Comparison of ENCODE assay signal across 8 mouse cellular contexts in the genomic region with DNA sequence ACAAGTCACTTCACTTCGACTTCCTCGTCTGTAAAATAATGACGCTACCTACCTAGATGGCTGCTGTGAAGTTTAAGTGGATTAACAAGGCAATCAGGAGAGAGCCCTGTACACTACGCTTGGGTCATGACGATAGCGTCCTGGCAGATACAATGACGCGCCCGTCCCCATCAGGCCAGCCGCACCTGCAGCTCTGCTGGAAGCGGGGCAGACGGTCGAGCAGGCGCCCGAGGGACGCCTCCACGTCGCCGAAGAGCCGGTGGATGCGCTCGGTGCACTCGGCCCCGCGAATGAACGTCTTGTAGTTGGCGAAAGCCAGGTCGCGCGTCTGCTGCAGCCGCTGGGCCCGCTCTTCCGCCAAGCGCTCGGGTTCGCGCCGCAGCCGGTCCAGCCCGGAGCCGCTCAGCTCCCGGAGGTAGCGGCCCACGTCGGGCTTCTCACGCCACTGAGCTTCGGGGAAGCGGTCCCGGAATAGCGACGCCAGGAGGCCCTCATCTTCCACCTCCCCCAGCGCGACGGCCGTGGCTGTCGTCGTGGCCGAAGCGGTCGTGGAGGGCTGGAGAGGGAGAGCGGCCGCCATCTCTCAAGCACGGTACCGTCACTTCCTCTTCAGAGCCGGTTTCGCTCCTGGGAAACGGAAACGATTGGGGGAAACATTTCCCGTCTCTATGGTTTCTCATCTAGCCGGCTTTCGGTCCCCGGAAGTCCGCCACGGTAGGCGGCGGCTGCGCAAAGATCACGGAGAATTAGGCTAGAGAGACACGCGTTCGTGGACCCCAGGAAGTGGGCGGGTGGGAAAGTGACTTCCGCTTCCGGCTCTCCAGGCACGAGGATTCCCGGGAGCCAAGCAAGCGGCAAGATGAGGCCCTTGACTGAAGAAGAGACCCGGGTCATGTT. TPM values are rescaled to one million over a fixed set of nuclear protein-coding genes. Genes with fewer than 3 reads are reported as not detected.
DNase-seq lines count a peak whose midpoint lies in the region; ATAC-seq lines count a peak whose summit lies in the region.

A gene (minus strand): TSS at position 614 of the 897 bp plus-strand sequence.
A gene (plus strand): TSS at position 802 of the 897 bp plus-strand sequence.

- no peaks in the 10 kb centered on the region for H3K27me3 ChIP-seq in heart, embryonic 14.5 days (ENCODE audit: control insufficient read depth, insufficient read depth, low read length)
- no peaks in the 10 kb centered on the region for H3K27me3 ChIP-seq in liver, embryonic 13.5 days
- H3K27me3 ChIP-seq in stomach, embryonic 16.5 days (ENCODE audit: control insufficient read depth, insufficient read depth, low read length): no peaks in the 10 kb centered on the region

- no peaks in the 10 kb centered on the region for H3K9me3 ChIP-seq in heart, embryonic 14.5 days (ENCODE audit: control insufficient read depth, low read length)
- no peaks in the 10 kb centered on the region for H3K9me3 ChIP-seq in liver, embryonic 13.5 days (replicated peaks)
- no peaks in the 10 kb centered on the region for H3K9me3 ChIP-seq in stomach, embryonic 16.5 days (replicated peaks; ENCODE audit: control insufficient read depth, low read length)

- WGBS in heart, embryonic 14.5 days: under 1% methylated on average over 85 of the region's 88 CpGs
- WGBS in liver, embryonic 13.5 days (ENCODE audit: insufficient replicate concordance): under 1% methylated on average over 88 of the region's 88 CpGs
- under 1% methylated on average over 88 of the region's 88 CpGs for WGBS in stomach, embryonic 16.5 days

- peak within 1 kb of the TSS; percentile 73 to 77 for H3K4me3 ChIP-seq in heart, embryonic 14.5 days (ENCODE audit: control insufficient read depth in 1 of 2, insufficient read depth in 1 of 2, low read depth in 1 of 2, low read length in 2 of 2)
- peak within 1 kb of the TSS; percentile 97 for H3K4me3 ChIP-seq in liver, embryonic 13.5 days (replicated peaks)
- peak within 1 kb of the TSS; percentile 59 for H3K4me3 ChIP-seq in stomach, embryonic 16.5 days (replicated peaks; ENCODE audit: low read length)

- peaks cover 4 to 19% of the 10 kb centered on the region in 2 experiments; a peak in 3 of 4 replicates for H3K4me1 ChIP-seq in heart, embryonic 14.5 days (ENCODE audit: control insufficient read depth in 2 of 2, insufficient read depth in 2 of 2, low read length in 2 of 2)
- H3K4me1 ChIP-seq in liver, embryonic 13.5 days (replicated peaks): peaks cover 32% of the 10 kb centered on the region
- H3K4me1 ChIP-seq in stomach, embryonic 16.5 days (ENCODE audit: control insufficient read depth, insufficient read depth, low read length): peaks cover 20% of the 10 kb centered on the region

- peak; percentile 98 for ATAC-seq in CD4-positive, CD25-positive, alpha-beta regulatory T cell, adult 4 months
- ATAC-seq in heart, embryonic 14.5 days (ENCODE audit: insufficient number of reproducible peaks, insufficient read depth, low FRiP score, low read depth): peak; percentile 88
- peak; percentile 90 for ATAC-seq in liver, embryonic 13.5 days (ENCODE audit: low read depth)
- peak; percentile 95 for ATAC-seq in stomach, embryonic 16.5 days (ENCODE audit: insufficient read depth, low FRiP score)

- DNase-seq in c-Kit-negative CD71-positive TER-119-positive erythroid progenitor cells, embryonic 14.5 days (ENCODE audit: low read depth, low spot score): peak; percentile 86
- peak; percentile 97 for DNase-seq in fibroblast of lung, adult 2 months (ENCODE audit: low read depth)
- peak; percentile 98 for DNase-seq in kidney, postnatal 14 days
- peak; percentile 94 for DNase-seq in liver, embryonic 13.5 days
- DNase-seq in neural tube, embryonic 10.5 days (ENCODE audit: extremely low spot score, low spot score): peak; percentile 98

- H3K36me3 ChIP-seq in heart, embryonic 14.5 days (ENCODE audit: control insufficient read depth, insufficient read depth, low read length): peaks cover 59% of the 10 kb centered on the region
- H3K36me3 ChIP-seq in liver, embryonic 13.5 days: peaks cover 55% of the 10 kb centered on the region
- H3K36me3 ChIP-seq in stomach, embryonic 16.5 days (ENCODE audit: control insufficient read depth, insufficient read depth, low read length): peaks cover 18% of the 10 kb centered on the region

- peak within 1 kb of the TSS; percentile 98 for H3K4me2 ChIP-seq in heart, embryonic 14.5 days (ENCODE audit: low read length)
- peak within 1 kb of the TSS; percentile 92 for H3K4me2 ChIP-seq in liver, embryonic 13.5 days
- H3K4me2 ChIP-seq in stomach, embryonic 16.5 days (ENCODE audit: low read depth, low read length): peak within 1 kb of the TSS; percentile 86

- peak within 1 kb of the TSS; percentile 86 for H3K9ac ChIP-seq in heart, embryonic 14.5 days (ENCODE audit: low read length)
- peak within 1 kb of the TSS; percentile 93 for H3K9ac ChIP-seq in liver, embryonic 13.5 days
- peak within 1 kb of the TSS; percentile 87 for H3K9ac ChIP-seq in stomach, embryonic 16.5 days (ENCODE audit: low read length)

- H3K27ac ChIP-seq in heart, embryonic 14.5 days (replicated peaks in 1 of 2; ENCODE audit: control insufficient read depth in 1 of 2, insufficient read depth in 1 of 2, low read depth in 2 of 2, low read length in 2 of 2): peak within 1 kb of the TSS; percentile 63 to 71
- peak within 1 kb of the TSS; percentile 86 for H3K27ac ChIP-seq in liver, embryonic 13.5 days
- peak within 1 kb of the TSS; percentile 61 for H3K27ac ChIP-seq in stomach, embryonic 16.5 days (ENCODE audit: low read length)

RNA-seq across cellular contexts. Expression of the first gene that starts in this region (rescaled TPM):
- 1 to 10 TPM; 7.6 to 8.7 TPM for polyA plus RNA-seq in CD4-positive, CD25-positive, alpha-beta regulatory T cell, adult 4 months (2017; shearing (Covaris generic))
- 26.5 and 27.1 TPM in 2 replicates for polyA plus RNA-seq in heart, embryonic 14.5 days (2014; fragmentation: Nextera tagmentation; extraction: Ambion mirVana)
- 21.4 and 23.0 TPM in 2 replicates for polyA plus RNA-seq in liver, embryonic 13.5 days (2015; fragmentation: Nextera tagmentation; extraction: Ambion mirVana)
- 24.8 and 27.1 TPM in 2 replicates for polyA plus RNA-seq in stomach, embryonic 16.5 days (2015; fragmentation: Nextera tagmentation; extraction: Ambion mirVana)

RNA-seq across cellular contexts. Expression of the second gene that starts in this region (rescaled TPM):
- polyA plus RNA-seq in CD4-positive, CD25-positive, alpha-beta regulatory T cell, adult 4 months (2017; shearing (Covaris generic)): 10 to 100 TPM; 63.5 to 84.9 TPM
- 49.1 and 54.4 TPM in 2 replicates for polyA plus RNA-seq in heart, embryonic 14.5 days (2014; fragmentation: Nextera tagmentation; extraction: Ambion mirVana)
- polyA plus RNA-seq in liver, embryonic 13.5 days (2015; fragmentation: Nextera tagmentation; extraction: Ambion mirVana): 72.5 TPM in 2 replicates
- 63.5 and 79.8 TPM in 2 replicates for polyA plus RNA-seq in stomach, embryonic 16.5 days (2015; fragmentation: Nextera tagmentation; extraction: Ambion mirVana)

Comparison
In these comparisons a context has a peak if more than half of its experiments do, and no peak if none do; other contexts are left out.
1. Peak in every context shown above with its lines: DNase-seq, ATAC-seq, H3K4me3 ChIP-seq and H3K27ac ChIP-seq.